Mouse (Mus musculus) brain, embryonic 14.5 days (tissue): ENCODE data around the gene Ankrd33. TPM values are rescaled to one million over a fixed set of nuclear protein-coding genes. Genes with fewer than 3 reads are reported as not detected.
A peak's percentile ranks its signal among the peaks of the same experiment; 100 is the strongest.

ENCODE experiments used
- DNase-seq: peaks from one replicate; pipeline ENCODE4 v3.0.0-alpha.2; 2011; ENCODE audit warnings: low read depth
- CTCF ChIP-seq: fragments of 200-500 bp; IDR thresholded peaks from 2 replicates; pipeline ENCODE4 v1.5.1; 2012; ENCODE audit warnings: inconsistent platforms, mild to moderate bottlenecking, moderate library complexity, borderline replicate concordance; ENCODE audit not compliant: insufficient read depth, insufficient read length; ENCODE audit errors: extremely low read depth
- POLR2A ChIP-seq: fragments of 200-500 bp; IDR thresholded peaks from 2 replicates; pipeline ENCODE4 v1.6.1; 2012; ENCODE audit warnings: mild to moderate bottlenecking, inconsistent platforms, borderline replicate concordance; ENCODE audit not compliant: poor library complexity, insufficient read depth, insufficient read length, severe bottlenecking; ENCODE audit errors: extremely low read depth
- polyA plus RNA-seq: library from polyadenylated mRNA; depleted of rRNA; stranded (reverse); fragments of >200 nt; gene quantifications from 2 replicates; pipeline ENCODE4 v1.2.3, GENCODE M21; 2012

Ankrd33 gene
- polyA plus RNA-seq, 1 experiment, result not detected

GRCm38 (mm10) chr15:101145424-101146099 is 30.0 kb downstream of the Ankrd33 start:
- DNase-seq, result peak; percentile 95
- TF ChIP-seq CTCF (peak; percentile 94), POLR2A (no peak)

DNA sequence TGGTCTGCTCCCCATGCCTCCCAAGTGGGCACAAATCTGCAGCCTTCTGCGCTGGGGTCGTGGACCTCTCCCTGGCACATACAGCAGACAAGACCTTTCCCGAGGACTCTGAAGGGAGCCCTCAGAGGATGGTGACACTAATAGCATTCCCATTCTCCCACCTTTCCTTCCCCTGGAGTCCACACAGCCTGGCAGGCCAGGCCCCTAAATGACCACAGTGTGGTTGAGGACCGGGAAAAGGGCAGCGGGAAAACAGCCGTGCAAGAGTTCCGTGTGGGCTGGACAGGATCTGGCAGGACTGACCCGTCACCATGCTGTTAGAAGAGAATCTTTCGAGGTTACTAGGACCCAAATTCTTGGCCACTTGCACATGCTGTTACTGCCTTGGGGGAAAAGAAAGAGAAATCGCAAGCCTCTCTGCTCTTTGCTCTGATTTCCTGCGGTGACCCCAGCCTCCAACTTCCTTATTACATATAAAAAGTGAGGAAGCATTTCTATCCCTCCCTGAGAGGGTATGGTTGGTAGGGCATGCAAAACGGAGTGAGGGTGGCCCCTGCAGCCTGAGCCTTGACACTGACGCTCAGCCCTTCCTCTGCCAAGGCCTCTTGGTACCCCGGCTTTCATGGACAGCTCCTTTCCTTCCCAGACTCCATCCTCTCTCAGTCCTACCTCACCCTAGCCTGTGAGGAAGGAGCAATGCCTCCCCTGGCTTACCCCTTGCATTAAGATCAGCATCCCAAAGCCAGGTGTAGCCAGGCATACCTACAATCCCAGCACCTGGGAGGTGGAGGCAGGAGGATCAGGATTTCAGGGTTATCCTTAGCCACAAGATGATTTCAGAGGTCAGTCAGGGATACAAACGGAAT is 30.8 kb downstream of the Ankrd33 start:
- TF ChIP-seq CTCF, result no peak
- TF ChIP-seq POLR2A, result no peak
- DNase-seq, result no peak

- TF ChIP-seq CTCF, result no peak
- TF ChIP-seq POLR2A, result no peak
- no peak for DNase-seq
Measured at GRCm38 (mm10) chr15:101147115-101147909, 31.8 kb downstream of the Ankrd33 start.

DNA sequence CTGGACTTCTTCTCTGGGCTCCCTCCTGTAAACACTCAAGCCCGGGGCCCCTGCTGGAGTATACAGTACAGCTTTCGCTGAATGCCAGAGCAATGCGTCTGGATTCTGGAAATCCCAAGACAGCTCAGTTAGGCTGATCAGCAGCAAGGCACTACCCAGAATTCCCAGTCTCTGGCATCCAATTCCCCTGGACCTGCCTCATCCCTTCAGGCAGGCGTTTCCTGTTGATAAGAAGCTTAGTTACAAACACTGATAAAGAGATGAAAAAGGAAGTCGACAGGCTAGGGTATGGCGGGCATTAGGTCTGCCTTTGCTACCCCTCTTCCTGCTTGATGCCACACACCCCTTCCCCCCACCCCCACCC is 32.3 kb downstream of the Ankrd33 start:
- no peak for TF ChIP-seq CTCF
- TF ChIP-seq POLR2A, result no peak
- no peak for DNase-seq

DNA sequence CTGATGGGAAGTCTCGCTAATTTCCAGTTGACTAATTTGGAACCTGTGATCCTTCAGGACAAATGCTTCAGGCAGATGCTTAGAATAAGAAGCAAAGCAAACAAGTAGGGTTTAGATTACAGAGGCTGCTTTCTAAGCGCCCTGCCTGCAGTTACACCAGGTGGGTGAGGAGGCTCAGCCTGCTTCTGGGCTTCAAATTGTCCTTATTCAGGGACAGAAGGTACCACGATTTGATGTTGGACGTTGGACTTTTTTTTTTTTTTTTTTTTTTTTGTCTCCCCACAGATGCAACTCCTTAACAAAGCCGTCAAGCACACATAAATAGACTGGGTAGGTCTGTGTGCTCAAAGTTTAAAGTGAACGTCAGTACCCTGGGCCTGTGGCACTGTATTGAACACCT is 33.0 kb downstream of the Ankrd33 start:
- DNase-seq, result no peak
- no peak for TF ChIP-seq CTCF
- TF ChIP-seq POLR2A, result no peak

- DNase-seq, result no peak
- TF ChIP-seq CTCF, result no peak
- no peak for TF ChIP-seq POLR2A
Measured at GRCm38 (mm10) chr15:101151409-101152261, 36.1 kb downstream of the Ankrd33 start.

DNA sequence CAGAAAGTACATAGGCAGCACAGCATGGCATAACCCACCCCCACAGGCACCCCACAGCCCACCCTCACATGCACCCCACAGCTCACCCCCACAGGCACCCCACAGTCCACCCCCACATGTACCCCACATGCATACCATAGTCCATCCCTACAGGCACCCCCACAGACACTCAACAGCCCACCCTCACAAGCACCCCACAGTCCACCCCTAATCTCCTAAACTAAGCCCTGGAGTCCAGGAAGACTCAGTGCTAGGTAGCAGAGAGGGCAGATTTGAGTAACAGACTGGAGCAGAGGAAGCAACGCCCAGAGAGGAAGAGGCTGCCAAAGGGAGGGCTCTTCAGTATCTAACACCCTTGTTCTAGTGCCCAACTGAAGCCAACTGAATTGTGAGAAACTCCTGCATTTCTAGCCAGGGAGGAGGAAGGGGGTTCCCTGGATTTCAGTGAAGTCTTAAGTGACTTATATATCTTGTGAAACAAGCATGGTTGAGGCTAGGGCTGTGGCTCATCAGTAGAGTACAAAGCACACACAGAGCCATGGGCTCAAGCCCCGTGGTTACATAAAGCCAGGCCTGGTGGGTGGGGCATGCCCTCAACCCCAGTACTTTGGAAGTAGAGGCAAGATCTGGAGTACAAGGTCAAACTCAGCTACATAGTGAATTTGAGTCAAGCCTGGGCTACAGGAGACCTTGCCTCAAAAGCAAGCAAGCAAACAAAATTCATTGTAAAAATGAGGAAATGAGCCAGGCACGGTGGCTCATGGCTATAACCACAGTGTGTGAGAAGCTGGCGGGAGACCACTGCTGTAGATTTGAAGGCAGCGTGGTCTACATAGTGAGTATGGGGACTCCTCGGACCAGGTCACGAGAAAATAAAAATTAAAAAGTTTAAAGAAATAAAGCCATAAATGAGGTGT is 39.4 kb downstream of the Ankrd33 start:
- no peak for DNase-seq

GRCm38 (mm10) chr15:101160128-101160527 is 44.6 kb downstream of the Ankrd33 start:
- DNase-seq, result peak; percentile 55
- TF ChIP-seq CTCF, result no peak
- no peak for TF ChIP-seq POLR2A

More for the DNA sequence above, 39.4 kb downstream of the Ankrd33 start:
- TF ChIP-seq CTCF (no peak), POLR2A (no peak)

DNA sequence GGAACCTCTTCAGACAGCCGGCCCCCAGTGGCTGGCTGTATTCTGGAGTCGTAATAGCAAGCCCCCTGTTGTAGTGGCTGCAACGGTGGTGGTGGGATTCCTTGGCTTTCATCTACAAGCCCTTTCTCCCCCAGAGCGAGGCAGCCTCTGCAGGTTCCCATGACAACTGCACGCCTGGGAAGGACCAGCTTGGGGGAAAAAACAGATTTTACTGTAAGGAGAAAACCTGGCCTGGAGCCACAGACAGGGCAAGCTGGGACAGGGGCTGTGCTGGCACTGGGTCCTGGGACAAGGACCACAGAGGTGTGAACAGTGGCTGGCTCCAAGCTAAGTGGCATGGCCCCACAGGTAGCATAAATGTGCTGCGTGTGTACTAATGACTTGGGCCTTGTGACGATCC is 45.0 kb downstream of the Ankrd33 start:
- peak; percentile 96 for DNase-seq
- TF ChIP-seq CTCF (no peak), POLR2A (no peak)

GRCm38 (mm10) chr15:101161534-101161933 is 46.0 kb downstream of the Ankrd33 start:
- TF ChIP-seq CTCF (no peak), POLR2A (no peak)
- no peak for DNase-seq

GRCm38 (mm10) chr15:101163056-101163458 is 47.5 kb downstream of the Ankrd33 start:
- no peak for TF ChIP-seq POLR2A
- TF ChIP-seq CTCF, result no peak
- DNase-seq, result peak; percentile 87
